9 mouse cellular contexts compared by ENCODE assay signal in the genomic region with DNA sequence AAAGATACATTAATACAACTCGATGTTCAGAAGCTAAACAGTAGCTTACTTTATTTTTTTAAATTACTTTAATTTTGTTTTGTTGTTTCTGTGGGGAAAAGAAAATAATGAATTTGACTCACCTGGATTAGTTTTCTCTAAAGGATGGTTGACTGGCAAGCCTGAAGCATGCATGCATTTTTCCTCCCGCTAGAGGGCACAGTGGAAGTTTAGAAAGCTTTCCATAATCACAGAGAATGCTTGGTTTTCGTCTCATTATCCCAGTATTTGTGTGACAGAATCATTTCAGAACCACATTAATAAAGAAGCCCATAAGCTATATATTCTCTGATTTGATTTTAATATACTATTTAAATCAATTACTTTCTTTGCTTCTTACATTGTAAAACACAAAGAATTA. TPM values are rescaled to one million over a fixed set of nuclear protein-coding genes. Genes with fewer than 3 reads are reported as not detected.
A peak's percentile ranks its signal among the peaks of the same experiment; 100 is the strongest.
DNase-seq lines count a peak whose midpoint lies in the region; ATAC-seq lines count a peak whose summit lies in the region.
"Had no signal": no experiment of that assay in that cellular context is flagged by ENCODE, and none has a peak within 500 bp of the region (broad histone marks: within the 10 kb centered on the region; RNA-seq: fewer than 3 reads in every experiment).

No protein-coding gene starts in this region.

- 13% methylated on average over 3 of the region's 3 CpGs for WGBS in forebrain, embryonic 12.5 days
- 16% methylated on average over 3 of the region's 3 CpGs for WGBS in midbrain, embryonic 14.5 days

- H3K27ac ChIP-seq in forebrain, embryonic 12.5 days = no peak overlapping the region
- no peak overlapping the region for H3K27ac ChIP-seq in midbrain, embryonic 14.5 days (replicated peaks; ENCODE audit: low read depth, low read length)
- H3K27ac ChIP-seq: heart, embryonic 15.5 days had no signal

- ATAC-seq in cerebellum, adult (ENCODE audit: insufficient number of reproducible peaks, low FRiP score, low TSS enrichment) = no peak
- ATAC-seq in forebrain, embryonic 12.5 days (ENCODE audit: low FRiP score) = peak; percentile 75
- no peak for ATAC-seq in midbrain, embryonic 14.5 days (ENCODE audit: low FRiP score, low TSS enrichment)

- H3K4me3 ChIP-seq in forebrain, embryonic 12.5 days (replicated peaks) = no peak overlapping the region
- no peak overlapping the region for H3K4me3 ChIP-seq in midbrain, embryonic 14.5 days (replicated peaks; ENCODE audit: low read depth, low read length)
- H3K4me3 ChIP-seq: heart, embryonic 15.5 days had no signal

- H3K9me3 ChIP-seq in forebrain, embryonic 12.5 days = no peaks in the 10 kb centered on the region
- no peaks in the 10 kb centered on the region for H3K9me3 ChIP-seq in midbrain, embryonic 14.5 days (ENCODE audit: control insufficient read depth, low read length)
- H3K9me3 ChIP-seq: heart, embryonic 15.5 days had no signal

- H3K9ac ChIP-seq in forebrain, embryonic 12.5 days = no peak overlapping the region
- H3K9ac ChIP-seq in midbrain, embryonic 14.5 days (replicated peaks; ENCODE audit: low read length) = no peak overlapping the region
- H3K9ac ChIP-seq: heart, embryonic 15.5 days had no signal

- peak; percentile 5 for DNase-seq in cerebellum, adult 9-10 months
- peak; percentile 51 for DNase-seq in urinary bladder, postnatal 14 days (ENCODE audit: low spot score)
- DNase-seq in urinary bladder, postnatal 4 days (ENCODE audit: low spot score in 2 of 2) = no peak
- DNase-seq in layer of hippocampus, postnatal 25 days (ENCODE audit: extremely low spot score in 1 of 2, low spot score in 1 of 2) = peak; percentile 22 to 76
- peak; percentile 88 for DNase-seq in midbrain, embryonic 14.5 days
- no peak for DNase-seq in spleen, postnatal 36 days (ENCODE audit: low spot score in 2 of 2)

- H3K4me2 ChIP-seq in forebrain, embryonic 12.5 days = no peak overlapping the region
- no peak overlapping the region for H3K4me2 ChIP-seq in midbrain, embryonic 14.5 days (ENCODE audit: low read length)
- H3K4me2 ChIP-seq: heart, embryonic 15.5 days had no signal

- no peaks in the 10 kb centered on the region for H3K36me3 ChIP-seq in forebrain, embryonic 12.5 days (replicated peaks)
- H3K36me3 ChIP-seq in midbrain, embryonic 14.5 days (ENCODE audit: control insufficient read depth, insufficient read depth, low read length) = no peaks in the 10 kb centered on the region
- H3K36me3 ChIP-seq: heart, embryonic 15.5 days had no signal

- H3K27me3 ChIP-seq in forebrain, embryonic 12.5 days = no peaks in the 10 kb centered on the region
- no peaks in the 10 kb centered on the region for H3K27me3 ChIP-seq in midbrain, embryonic 14.5 days (ENCODE audit: control insufficient read depth, insufficient read depth, low read length)
- H3K27me3 ChIP-seq: heart, embryonic 15.5 days had no signal

- no peaks in the 10 kb centered on the region for H3K4me1 ChIP-seq in forebrain, embryonic 12.5 days
- H3K4me1 ChIP-seq in midbrain, embryonic 14.5 days (ENCODE audit: control insufficient read depth, insufficient read depth, low read length) = no peaks in the 10 kb centered on the region
- H3K4me1 ChIP-seq: heart, embryonic 15.5 days had no signal

RNA-seq across cellular contexts. Expression of gene Nts, which starts 1.5 kb away (rescaled TPM):
- 1.7 and 4.0 TPM in 2 replicates for polyA plus RNA-seq in forebrain, embryonic 12.5 days (2016; fragmentation: Nextera tagmentation; extraction: Ambion mirVana)
- total RNA-seq in layer of hippocampus, postnatal 25 days (2021) = 10 to 100 TPM; 10.9 to 11.2 TPM
- polyA plus RNA-seq in midbrain, embryonic 14.5 days (2014; fragmentation: Nextera tagmentation; extraction: Ambion mirVana) = 10.9 and 11.1 TPM in 2 replicates

RNA-seq across cellular contexts. Expression of gene Rassf9, which starts 20.2 kb away (rescaled TPM):
- 1.0 and 1.8 TPM in 2 replicates for polyA plus RNA-seq in forebrain, embryonic 12.5 days (2016; fragmentation: Nextera tagmentation; extraction: Ambion mirVana)
- 1 to 10 TPM; 1.8 to 2.6 TPM for total RNA-seq in layer of hippocampus, postnatal 25 days (2021)
- 0.70 and 1.9 TPM in 2 replicates for polyA plus RNA-seq in midbrain, embryonic 14.5 days (2014; fragmentation: Nextera tagmentation; extraction: Ambion mirVana)

Comparison
In these comparisons a context has a peak if more than half of its experiments do, and no peak if none do; other contexts are left out.
1. DNase-seq: peak in cerebellum, adult 9-10 months (single experiment), urinary bladder, postnatal 14 days (single experiment), layer of hippocampus, postnatal 25 days (2 of 2) and midbrain, embryonic 14.5 days (single experiment); none in urinary bladder, postnatal 4 days (0 of 2) and spleen, postnatal 36 days (0 of 2).